Mouse (Mus musculus) liver, embryonic 11.5 days (tissue): Measurements from ENCODE around the gene Rin2. TPM values are rescaled to one million over a fixed set of nuclear protein-coding genes. Genes with fewer than 3 reads are reported as not detected.
A peak's percentile ranks its signal among the peaks of the same experiment; 100 is the strongest.
"Not testable (repeated sequence)": the region's sequence is repeated elsewhere in the genome, so short reads cannot be mapped to it uniquely, and the experiment has no call there.

ENCODE experiments used
- ATAC-seq: fragments of 200-750 bp; cut with Nextera tagmentation; replicated peaks from 2 replicates; pipeline ENCODE4 v1.8.0; 2017; ENCODE audit warnings: moderate number of reproducible peaks, mild to moderate bottlenecking, moderate TSS enrichment, moderate library complexity; ENCODE audit not compliant: low FRiP score
- DNase-seq: peaks from one replicate; pipeline ENCODE4 v3.0.0-alpha.2; 2017; ENCODE audit warnings: low spot score
- H3K27ac ChIP-seq: fragments of 300-500 bp; sonication (generic); 2 replicates; pipeline ENCODE4 v1.5.1; 2014; ENCODE audit warnings: mild to moderate bottlenecking, low read depth, low read length, control low read depth
- H3K27me3 ChIP-seq: fragments of 300-500 bp; sonication (generic); replicated peaks from 2 replicates; pipeline ENCODE4 v1.6.1; 2014; ENCODE audit warnings: low read length, mixed read lengths; ENCODE audit not compliant: control insufficient read depth, insufficient read depth
- H3K36me3 ChIP-seq: fragments of 300-500 bp; sonication (generic); 2 replicates; pipeline ENCODE4 v1.6.1; 2014; ENCODE audit warnings: mild to moderate bottlenecking, low read length, moderate library complexity, mixed read lengths; ENCODE audit not compliant: control insufficient read depth, insufficient read depth
- H3K4me1 ChIP-seq: fragments of 300-500 bp; sonication (generic); replicated peaks from 2 replicates; pipeline ENCODE4 v1.6.1; 2014; ENCODE audit warnings: low read length, mixed read lengths; ENCODE audit not compliant: control insufficient read depth, insufficient read depth
- H3K4me2 ChIP-seq: fragments of 300-500 bp; sonication (generic); 2 replicates; pipeline ENCODE4 v1.6.1; 2014; ENCODE audit warnings: mild to moderate bottlenecking, control low read depth, moderate library complexity
- H3K4me3 ChIP-seq: fragments of 300-500 bp; sonication (generic); 2 replicates; pipeline ENCODE4 v1.5.1; 2014; ENCODE audit warnings: low read depth, low read length, control low read depth
- H3K9ac ChIP-seq: fragments of 300-500 bp; sonication (generic); 2 replicates; pipeline ENCODE4 v1.6.1; 2014; ENCODE audit warnings: low read depth, low read length, control low read depth
- H3K9me3 ChIP-seq: fragments of 300-500 bp; sonication (generic); 2 replicates; pipeline ENCODE4 v1.6.1; 2016; ENCODE audit warnings: low read length, inconsistent platforms, mixed read lengths; ENCODE audit not compliant: control insufficient read depth
- WGBS: fragments of 180-500 bp; shearing (Covaris S2); extraction: QIAGEN DNeasy Blood & Tissue Kit; methylation state at CpG from one replicate; pipeline ENCODE4 v1.1.7; 2014; 5-methylcytosine and 5-hydroxymethylcytosine counted together
- polyA plus RNA-seq: library from polyadenylated mRNA; unstranded; fragments of >200 nt; fragmentation: Nextera tagmentation; extraction: Ambion mirVana; gene quantifications from 2 replicates; pipeline ENCODE4 v1.2.1, GENCODE M21; 2014

Rin2 gene
- polyA plus RNA-seq, 1 experiment from 2014 or later, result 7.6 TPM

DNA sequence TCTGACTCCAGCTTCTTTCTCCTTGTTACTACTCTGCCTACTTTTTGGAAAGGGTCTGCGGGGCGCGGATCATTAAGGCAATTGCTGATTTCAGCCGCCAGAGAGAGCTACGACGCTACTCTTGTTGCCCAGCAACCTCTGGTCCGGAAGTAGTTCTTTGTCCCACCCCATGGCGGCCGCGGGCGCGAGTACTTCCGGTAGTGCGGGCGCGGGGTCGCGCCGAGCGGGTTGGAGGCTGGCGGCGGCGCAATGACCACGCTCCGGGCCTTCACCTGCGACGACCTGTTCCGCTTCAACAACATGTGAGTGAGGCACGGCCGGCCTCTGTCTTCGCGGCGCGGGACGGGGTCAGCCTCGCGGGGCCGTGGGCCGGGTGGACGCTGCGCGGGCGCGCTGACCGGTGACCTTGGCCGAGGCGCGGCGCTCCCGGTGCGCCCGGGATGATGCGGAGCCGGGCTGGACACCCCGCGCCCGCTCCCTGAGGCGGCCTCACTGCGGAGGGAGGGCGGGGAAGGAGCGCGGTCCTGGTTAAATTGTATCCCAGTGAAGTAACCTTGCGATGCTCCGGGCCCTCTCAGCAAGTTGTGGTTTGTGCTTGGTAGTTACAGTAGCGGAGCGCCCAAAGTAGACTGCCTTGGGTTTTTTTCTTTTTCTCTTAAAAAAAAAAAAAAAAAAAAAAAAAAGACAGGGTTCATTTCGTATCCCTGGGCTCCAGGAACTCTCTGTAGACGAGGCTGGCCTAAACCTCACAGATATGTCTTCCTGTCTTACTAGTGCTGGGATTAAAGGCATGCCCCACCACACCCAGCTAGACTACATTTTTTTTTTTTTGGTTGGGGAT is 228.3 kb downstream of the Rin2 start:
- H3K9me3 ChIP-seq, result no peaks in the 10 kb centered on the region
- peak overlapping the region; percentile 77 for H3K4me2 ChIP-seq
- 0 out of 2 replicates have a peak, but pooled peaks cover 3% of the 10 kb centered on the region for H3K36me3 ChIP-seq
- WGBS, result under 1% methylated on average over 68 of the region's 68 CpGs
- DNase-seq, result peak; percentile 87
- H3K4me1 ChIP-seq, result peaks cover 13% of the 10 kb centered on the region
- peak overlapping the region; percentile 90 for H3K9ac ChIP-seq
- peak; percentile 94 for ATAC-seq
- peak overlapping the region; percentile 94 for H3K4me3 ChIP-seq
- H3K27me3 ChIP-seq, result no peaks in the 10 kb centered on the region
- H3K27ac ChIP-seq, result peak overlapping the region; percentile 86

DNA sequence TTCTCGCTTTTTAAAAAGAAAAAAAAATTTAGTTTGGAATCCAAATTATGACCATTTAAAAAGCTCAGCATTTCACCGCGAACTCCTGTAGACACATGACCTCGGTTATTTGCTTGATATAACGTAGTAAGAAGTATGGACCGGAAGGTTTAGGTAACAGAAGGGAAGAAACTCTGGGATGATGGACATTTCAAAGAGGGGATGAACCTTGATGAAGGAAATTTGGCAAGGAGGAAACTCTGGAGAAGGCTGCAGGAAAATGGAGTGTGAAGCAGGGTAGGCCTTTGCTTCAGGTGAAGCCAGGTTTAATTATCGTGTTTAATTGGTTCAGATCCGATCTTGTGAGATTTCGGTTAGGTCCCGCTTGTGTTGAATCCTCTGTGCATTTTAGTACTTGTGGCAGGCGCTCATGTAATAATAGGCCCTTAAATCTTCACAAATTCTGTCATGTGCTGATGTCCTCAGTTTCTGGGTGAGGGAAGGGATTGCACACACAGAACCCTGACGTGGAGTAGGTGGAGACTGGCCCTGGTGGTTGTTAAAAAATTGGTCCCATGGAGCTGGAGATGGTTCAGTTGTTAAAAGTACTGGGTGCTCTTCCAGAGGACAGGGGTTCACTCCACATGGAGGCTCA is 229.1 kb downstream of the Rin2 start:
- ATAC-seq (no peak), DNase-seq (no peak)
- H3K4me3 ChIP-seq, result peak overlapping the region; percentile 94
- H3K36me3 ChIP-seq, result peaks cover 7% of the 10 kb centered on the region
- H3K9me3 ChIP-seq, result no peaks in the 10 kb centered on the region
- H3K4me1 ChIP-seq, result peaks cover 13% of the 10 kb centered on the region
- H3K9ac ChIP-seq, result peak overlapping the region; percentile 90
- no peaks in the 10 kb centered on the region for H3K27me3 ChIP-seq
- 27% methylated on average over 12 of the region's 12 CpGs for WGBS
- peak overlapping the region; percentile 77 for H3K4me2 ChIP-seq
- no peak overlapping the region; the same call in 1 of the 2 replicates for H3K27ac ChIP-seq

DNA sequence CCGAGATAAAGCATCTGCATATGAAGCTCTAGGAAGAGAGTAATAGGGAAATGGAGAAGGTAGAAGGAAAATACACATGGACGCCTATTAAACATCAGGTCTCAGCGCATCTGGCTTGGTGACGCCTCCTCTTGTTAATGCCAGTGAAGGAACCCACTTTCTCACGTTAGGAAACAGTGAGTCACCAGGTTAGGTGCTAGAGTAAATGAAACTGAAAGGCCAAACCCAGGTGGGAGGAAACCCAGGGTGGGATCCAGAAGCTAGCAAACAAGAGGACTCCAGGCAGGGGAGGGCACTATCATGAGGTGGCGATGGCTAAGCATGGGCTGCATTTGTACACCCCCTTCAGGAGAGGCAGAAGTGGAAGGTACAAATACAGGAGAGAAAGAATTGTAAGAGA is 230.1 kb downstream of the Rin2 start:
- DNase-seq (no peak), ATAC-seq (no peak)
- Histone ChIP-seq H3K9me3 (no peaks in the 10 kb centered on the region), H3K4me2 (peak overlapping the region; percentile 4), H3K27ac (no peak overlapping the region), H3K36me3 (peaks cover 7% of the 10 kb centered on the region), H3K4me1 (peaks cover 13% of the 10 kb centered on the region), H3K27me3 (no peaks in the 10 kb centered on the region), H3K9ac (no peak overlapping the region), H3K4me3 (no peak overlapping the region)
- 76% methylated on average over 6 of the region's 6 CpGs for WGBS

DNA sequence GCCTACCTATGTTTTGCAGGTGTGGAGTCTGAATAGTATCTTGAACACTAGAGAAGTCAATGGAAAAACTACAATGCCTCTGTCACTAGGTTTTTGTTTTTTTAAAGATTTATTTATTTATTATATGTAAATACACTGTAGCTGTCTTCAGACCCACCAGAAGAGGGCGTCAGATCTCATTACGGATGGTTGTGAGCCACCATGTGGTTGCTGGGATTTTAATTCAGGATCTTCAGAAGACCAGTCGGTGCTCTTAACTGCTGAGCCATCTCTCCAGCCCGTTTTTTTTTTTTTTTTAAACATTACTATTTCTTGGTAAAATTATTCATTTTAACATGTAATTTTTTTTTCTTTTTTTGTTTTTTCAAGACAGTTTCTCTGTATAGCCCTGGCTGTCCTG is 230.9 kb downstream of the Rin2 start:
- WGBS, result 48% methylated on average over 4 of the region's 4 CpGs
- not testable (repeated sequence) for ATAC-seq

DNA sequence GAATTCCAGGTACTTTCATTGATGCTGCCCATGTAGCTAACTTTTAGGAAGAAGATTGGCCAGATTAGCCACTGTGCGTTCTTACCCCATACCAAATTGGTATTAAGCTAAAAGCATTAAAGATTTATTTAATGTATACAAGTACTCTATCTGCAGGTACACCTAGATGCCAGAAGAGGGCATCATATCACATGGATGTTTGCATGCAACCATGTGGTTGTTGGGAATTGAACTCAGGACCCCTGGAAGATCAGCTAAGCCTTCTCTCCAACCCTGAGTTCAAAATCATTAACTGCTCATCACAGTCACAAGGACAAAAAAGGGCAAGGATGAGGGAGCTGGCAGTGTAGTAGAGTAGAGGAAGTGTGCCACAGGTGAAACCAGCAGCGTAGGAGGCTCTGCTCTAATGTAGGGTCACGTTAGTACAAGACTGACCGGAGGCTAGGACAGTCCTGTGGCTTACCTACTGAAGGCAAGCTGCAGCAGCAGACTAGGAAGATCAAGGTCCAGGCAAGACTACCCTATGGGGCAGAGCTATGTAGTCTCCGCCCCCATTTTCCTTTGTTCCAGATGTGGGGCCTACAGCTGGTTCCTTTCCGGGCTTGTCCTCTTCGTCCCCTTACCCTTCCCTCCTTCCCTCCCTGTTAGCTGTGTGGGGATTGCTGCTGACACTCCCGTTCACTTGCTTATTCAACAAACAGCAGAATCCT is 246.1 kb downstream of the Rin2 start:
- H3K9me3 ChIP-seq, result no peaks in the 10 kb centered on the region
- H3K27ac ChIP-seq, result no peak overlapping the region
- ATAC-seq, result no peak
- no peaks in the 10 kb centered on the region for H3K27me3 ChIP-seq
- peaks cover 19% of the 10 kb centered on the region; the same call in 1 of the 2 replicates for H3K36me3 ChIP-seq
- no peak for DNase-seq
- no peak overlapping the region for H3K4me2 ChIP-seq
- H3K4me3 ChIP-seq, result no peak overlapping the region
- no peaks in the 10 kb centered on the region for H3K4me1 ChIP-seq
- 90% methylated on average over 8 of the region's 8 CpGs for WGBS
- no peak overlapping the region for H3K9ac ChIP-seq

More for the DNA sequence above, 230.9 kb downstream of the Rin2 start:
- not testable (repeated sequence) for H3K36me3 ChIP-seq, H3K27ac ChIP-seq, H3K9ac ChIP-seq, H3K27me3 ChIP-seq, H3K4me3 ChIP-seq, H3K9me3 ChIP-seq, DNase-seq, H3K4me2 ChIP-seq
- peaks cover 13% of the 10 kb centered on the region for H3K4me1 ChIP-seq

DNA sequence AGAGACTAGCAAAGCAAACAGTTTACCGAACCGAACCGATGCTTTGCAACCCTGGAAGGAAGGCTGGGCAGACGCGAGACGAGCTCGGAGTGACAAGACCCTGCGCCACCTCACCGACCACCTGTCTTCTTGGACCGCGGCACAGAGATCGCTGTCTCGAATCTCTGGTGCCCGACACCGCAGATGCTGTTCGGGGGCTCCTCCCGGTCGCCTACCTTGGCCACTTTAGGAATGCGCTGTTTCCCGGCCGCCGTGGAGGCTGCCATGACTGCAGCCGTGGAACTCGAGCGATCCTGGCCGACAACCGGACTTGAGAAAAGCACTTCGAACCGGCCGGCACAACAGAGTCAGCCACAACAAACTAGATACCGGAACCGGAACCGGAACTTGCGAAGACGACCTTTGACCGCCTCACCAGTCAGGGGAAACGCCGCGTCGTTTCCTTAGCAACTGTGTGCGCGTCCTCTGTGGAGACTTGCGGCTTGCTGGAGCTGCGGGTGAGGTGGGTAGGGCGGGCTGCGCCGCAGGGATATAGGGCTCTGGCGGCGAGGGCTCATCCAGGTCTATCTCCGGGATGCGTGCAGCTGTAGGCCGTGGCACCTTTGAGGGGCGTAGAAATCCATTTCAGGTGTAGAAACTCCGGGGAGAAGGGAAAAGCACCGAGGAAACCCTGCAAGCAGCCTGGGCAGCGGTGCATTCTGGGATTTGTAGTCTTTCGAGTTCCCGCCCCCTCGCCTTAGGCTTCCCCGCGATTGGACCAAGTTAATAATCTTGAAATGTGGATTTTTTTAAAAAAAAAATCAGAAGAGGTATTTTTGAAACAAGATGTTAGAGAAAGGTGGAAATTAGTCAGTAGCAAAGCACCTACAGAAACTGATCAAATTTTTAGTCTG is 259.6 kb downstream of the Rin2 start, which contains the start of the genes Cfap61 and Crnkl1:
TSS of gene Cfap61 (plus strand) at position 446 of the 893 bp plus-strand sequence.
TSS of gene Crnkl1 (minus strand) at position 676 of the 893 bp plus-strand sequence.
- DNase-seq (peak; percentile 93), ATAC-seq (peak; percentile 97)
- H3K4me2 ChIP-seq, result peak within 1 kb of the TSS; percentile 90
- peak within 1 kb of the TSS; percentile 68 for H3K9ac ChIP-seq
- peaks cover 12% of the 10 kb centered on the region for H3K36me3 ChIP-seq
- WGBS, result under 1% methylated on average over 61 of the region's 61 CpGs
- H3K4me3 ChIP-seq, result peak within 1 kb of the TSS; percentile 98
- 0 out of 2 replicates have a peak, but pooled peaks cover 3% of the 10 kb centered on the region for H3K27me3 ChIP-seq
- H3K9me3 ChIP-seq, result no peaks in the 10 kb centered on the region
- H3K27ac ChIP-seq, result no peak within 1 kb of the TSS
- peaks cover 8% of the 10 kb centered on the region for H3K4me1 ChIP-seq

DNA sequence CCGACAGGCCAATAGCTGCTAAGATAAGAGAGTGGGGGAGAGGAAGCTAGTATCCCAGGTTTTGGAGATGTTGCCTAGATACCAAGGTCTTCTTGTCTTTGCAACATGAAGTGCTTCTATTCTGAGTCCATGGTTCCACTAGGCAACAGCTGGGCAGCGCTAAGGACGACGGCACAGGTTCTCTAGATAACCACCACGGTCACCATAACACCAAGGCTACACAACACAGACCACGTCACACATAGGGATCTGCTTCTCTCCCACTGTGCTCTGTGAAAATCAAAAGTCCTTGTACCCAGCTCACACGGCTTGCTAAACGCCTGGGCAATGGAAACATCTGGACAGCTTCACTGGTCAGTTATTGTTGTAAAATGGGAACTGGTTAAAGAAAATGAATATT is 262.0 kb downstream of the Rin2 start:
- H3K4me1 ChIP-seq, result peaks cover 8% of the 10 kb centered on the region
- H3K27ac ChIP-seq, result no peak overlapping the region
- 0 out of 2 replicates have a peak, but pooled peaks cover 3% of the 10 kb centered on the region for H3K27me3 ChIP-seq
- no peak overlapping the region for H3K4me3 ChIP-seq
- 75% methylated on average over 8 of the region's 8 CpGs for WGBS
- DNase-seq, result no peak
- H3K9me3 ChIP-seq, result no peaks in the 10 kb centered on the region
- H3K36me3 ChIP-seq, result no peaks in the 10 kb centered on the region
- ATAC-seq, result no peak
- no peak overlapping the region for H3K4me2 ChIP-seq
- no peak overlapping the region for H3K9ac ChIP-seq
